Comparison of ENCODE assay signal across 10 mouse cellular contexts in the genomic region with DNA sequence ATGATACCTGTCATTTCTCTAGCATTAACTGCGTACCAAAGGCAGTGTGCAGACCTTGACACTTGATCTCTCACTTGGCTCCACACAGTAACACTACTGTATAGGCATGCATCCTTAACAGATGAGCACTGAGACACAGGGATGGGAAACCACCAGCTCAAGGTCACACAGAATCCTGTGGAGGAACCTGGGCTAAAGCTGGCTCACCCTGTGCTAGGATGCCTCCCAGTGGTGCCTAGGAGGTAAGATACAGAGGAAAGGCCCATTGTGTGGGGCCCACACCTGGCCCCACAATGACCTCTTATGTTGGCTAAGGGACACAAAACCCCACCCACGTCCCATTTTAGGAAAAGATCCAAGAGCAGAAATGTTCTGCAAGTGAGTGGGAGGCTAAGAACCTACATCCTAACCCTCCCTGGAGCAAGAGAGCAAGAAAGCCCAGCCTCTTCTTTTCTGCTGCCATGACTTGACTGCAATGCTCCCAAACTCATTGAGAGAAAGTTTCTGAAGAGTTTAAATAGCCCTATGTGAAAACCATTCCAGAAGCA.
A peak's percentile ranks its signal among the peaks of the same experiment; 100 is the strongest.
DNase-seq lines count a peak whose midpoint lies in the region; ATAC-seq and TF ChIP-seq lines count a peak whose summit lies in the region.
"Had no signal": no experiment of that assay in that cellular context is flagged by ENCODE, and none has a peak within 500 bp of the region (broad histone marks: within the 10 kb centered on the region; RNA-seq: fewer than 3 reads in every experiment).

No protein-coding gene starts in this region.

- no peak overlapping the region for H3K9ac ChIP-seq in midbrain, postnatal 0 days (replicated peaks; ENCODE audit: low read length, poor library complexity, severe bottlenecking)
- no peak overlapping the region for H3K9ac ChIP-seq in midbrain, embryonic 14.5 days (replicated peaks; ENCODE audit: low read length)
- H3K9ac ChIP-seq: neural tube, embryonic 13.5 days had no signal

- ATAC-seq in midbrain, postnatal 0 days (ENCODE audit: low FRiP score) = no peak
- ATAC-seq in midbrain, embryonic 14.5 days (ENCODE audit: low FRiP score, low TSS enrichment) = no peak

- H3K27ac ChIP-seq in midbrain, postnatal 0 days (ENCODE audit: low read depth, low read length) = no peak overlapping the region
- no peak overlapping the region for H3K27ac ChIP-seq in midbrain, embryonic 14.5 days (replicated peaks; ENCODE audit: low read depth, low read length)
- no peak overlapping the region for H3K27ac ChIP-seq in bone marrow, adult 2 months (ENCODE audit: control insufficient read depth, insufficient read depth, low read depth, low read length, poor library complexity)
- H3K27ac ChIP-seq: neural tube, embryonic 13.5 days had no signal

- no peaks in the 10 kb centered on the region for H3K9me3 ChIP-seq in midbrain, postnatal 0 days (ENCODE audit: low read length)
- H3K9me3 ChIP-seq in midbrain, embryonic 14.5 days (ENCODE audit: control insufficient read depth, low read length) = no peaks in the 10 kb centered on the region
- H3K9me3 ChIP-seq: neural tube, embryonic 13.5 days had no signal

- DNase-seq in midbrain, postnatal 0 days (ENCODE audit: low spot score) = no peak
- DNase-seq in midbrain, embryonic 14.5 days = no peak
- peak; percentile 32 for DNase-seq in lung, postnatal 10 days
- DNase-seq in thymus, postnatal 36 days = peak; percentile 54 to 63
- no peak for DNase-seq in cerebellum, postnatal 4 days (ENCODE audit: low spot score in 2 of 2)
- DNase-seq in adrenal gland, adult 18-20 months (ENCODE audit: low spot score in 2 of 2) = no peak
- no peak for DNase-seq in adrenal gland, postnatal 10 days
- DNase-seq: cerebellum, adult 11-12 months had no signal

- H3K36me3 ChIP-seq in midbrain, postnatal 0 days (ENCODE audit: insufficient read depth, low read length) = no peaks in the 10 kb centered on the region
- H3K36me3 ChIP-seq in midbrain, embryonic 14.5 days (ENCODE audit: control insufficient read depth, insufficient read depth, low read length) = no peaks in the 10 kb centered on the region
- H3K36me3 ChIP-seq: neural tube, embryonic 13.5 days had no signal

- TF ChIP-seq POLR2A in bone marrow, adult 2 months (IDR thresholded peaks at IDR 0.05; ENCODE audit: borderline replicate concordance, control insufficient read depth, low read depth, low read length) = no peak

- WGBS in midbrain, postnatal 0 days = 71% methylated on average over 2 of the region's 2 CpGs
- WGBS in midbrain, embryonic 14.5 days = 68% methylated on average over 2 of the region's 2 CpGs
- WGBS in bone marrow, adult 2 months = 57% methylated on average over 2 of the region's 2 CpGs

- no peaks in the 10 kb centered on the region for H3K27me3 ChIP-seq in midbrain, postnatal 0 days (ENCODE audit: insufficient read depth, low read length)
- no peaks in the 10 kb centered on the region for H3K27me3 ChIP-seq in midbrain, embryonic 14.5 days (ENCODE audit: control insufficient read depth, insufficient read depth, low read length)
- H3K27me3 ChIP-seq: neural tube, embryonic 13.5 days had no signal

- no peak overlapping the region for H3K4me3 ChIP-seq in midbrain, postnatal 0 days (ENCODE audit: low read depth, low read length)
- no peak overlapping the region for H3K4me3 ChIP-seq in midbrain, embryonic 14.5 days (replicated peaks; ENCODE audit: low read depth, low read length)
- no peak overlapping the region for H3K4me3 ChIP-seq in bone marrow, adult 2 months (replicated peaks; ENCODE audit: control insufficient read depth, low read depth, low read length)
- H3K4me3 ChIP-seq: neural tube, embryonic 13.5 days had no signal

- no peaks in the 10 kb centered on the region for H3K4me1 ChIP-seq in midbrain, postnatal 0 days (ENCODE audit: insufficient read depth, low read length)
- H3K4me1 ChIP-seq in midbrain, embryonic 14.5 days (ENCODE audit: control insufficient read depth, insufficient read depth, low read length) = no peaks in the 10 kb centered on the region
- peaks cover 4% of the 10 kb centered on the region; the same call in 1 of the 2 replicates for H3K4me1 ChIP-seq in bone marrow, adult 2 months (ENCODE audit: control insufficient read depth, insufficient read depth, low read length)

- no peak overlapping the region for H3K4me2 ChIP-seq in midbrain, postnatal 0 days (ENCODE audit: low read depth, low read length, poor library complexity, severe bottlenecking)
- no peak overlapping the region for H3K4me2 ChIP-seq in midbrain, embryonic 14.5 days (ENCODE audit: low read length)
- H3K4me2 ChIP-seq: neural tube, embryonic 13.5 days had no signal

- TF ChIP-seq CTCF in midbrain, postnatal 0 days (IDR thresholded peaks at IDR 0.05) = 0 out of 2 replicates have a peak, but pooled peaks have one; percentile 14
- peak; percentile 86 for TF ChIP-seq CTCF in bone marrow, adult 2 months (IDR thresholded peaks at IDR 0.05; ENCODE audit: control insufficient read depth, insufficient read depth, low read length)

Comparison
In these comparisons a context has a peak if more than half of its experiments do, and no peak if none do; other contexts are left out.
1. DNase-seq: peak in lung, postnatal 10 days (single experiment) and thymus, postnatal 36 days (2 of 2); none in midbrain, postnatal 0 days (single experiment), midbrain, embryonic 14.5 days (single experiment), cerebellum, postnatal 4 days (0 of 2), adrenal gland, adult 18-20 months (0 of 2) and adrenal gland, postnatal 10 days (single experiment).